Mouse (Mus musculus): ENCODE measurements at regions not wholly inside any gene's neighbourhood (a gene's known extent, or its start where the extent isn't known, plus 50 kb on each side); places are given as distances from the start of the nearest gene placed in this dataset.

DNA sequence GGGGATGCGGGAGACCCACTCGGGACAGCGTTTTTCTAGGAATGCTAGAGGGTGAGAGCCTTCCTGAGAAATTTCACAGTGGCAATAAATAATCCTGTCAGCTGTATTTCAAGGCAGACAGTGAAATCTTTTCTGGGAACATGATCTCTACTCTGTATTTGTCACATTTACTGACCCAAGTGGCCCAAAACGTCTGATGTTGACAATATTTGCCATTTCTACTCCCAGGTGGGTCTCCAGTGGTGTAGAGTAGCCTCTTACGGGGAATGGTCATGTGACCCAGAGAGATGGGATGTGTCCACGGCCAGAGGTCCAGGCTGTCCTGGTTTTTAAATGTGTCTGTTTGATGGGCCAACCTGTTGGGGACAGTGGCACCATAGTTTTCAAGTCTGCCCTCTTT is 183.5 kb downstream of the Pten start:
- no peak for DNase-seq

DNA sequence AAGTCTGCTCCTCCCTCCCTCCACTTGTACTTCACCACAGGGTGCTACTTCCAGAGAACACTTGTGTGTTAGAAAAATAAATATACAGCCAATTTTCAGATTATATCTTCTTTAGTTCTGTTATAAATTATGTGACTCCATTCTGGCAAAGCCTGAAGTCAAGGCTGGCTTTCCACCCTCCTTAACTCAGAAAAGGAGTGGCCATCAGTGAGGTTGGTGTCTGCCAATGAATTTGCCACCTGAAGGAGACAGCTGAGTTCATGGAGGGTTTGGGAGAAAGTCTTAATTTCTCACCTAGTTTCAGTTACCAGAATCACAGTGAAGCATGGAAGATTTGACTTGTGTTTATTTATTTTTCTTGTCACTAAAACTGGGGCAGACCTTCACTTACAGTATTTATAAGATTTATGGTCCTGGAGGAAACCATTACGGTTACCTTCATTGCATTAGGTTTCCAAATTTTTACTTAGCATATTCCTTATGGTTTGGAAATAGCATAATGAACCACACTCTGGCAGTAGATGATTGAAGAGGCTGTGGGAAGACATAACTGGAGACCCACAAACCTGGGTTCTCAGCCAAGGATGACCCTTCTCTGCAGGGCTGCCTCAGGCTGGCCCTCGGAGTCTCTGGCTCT is 186.4 kb downstream of the Pten start:
- no peak for DNase-seq

DNA sequence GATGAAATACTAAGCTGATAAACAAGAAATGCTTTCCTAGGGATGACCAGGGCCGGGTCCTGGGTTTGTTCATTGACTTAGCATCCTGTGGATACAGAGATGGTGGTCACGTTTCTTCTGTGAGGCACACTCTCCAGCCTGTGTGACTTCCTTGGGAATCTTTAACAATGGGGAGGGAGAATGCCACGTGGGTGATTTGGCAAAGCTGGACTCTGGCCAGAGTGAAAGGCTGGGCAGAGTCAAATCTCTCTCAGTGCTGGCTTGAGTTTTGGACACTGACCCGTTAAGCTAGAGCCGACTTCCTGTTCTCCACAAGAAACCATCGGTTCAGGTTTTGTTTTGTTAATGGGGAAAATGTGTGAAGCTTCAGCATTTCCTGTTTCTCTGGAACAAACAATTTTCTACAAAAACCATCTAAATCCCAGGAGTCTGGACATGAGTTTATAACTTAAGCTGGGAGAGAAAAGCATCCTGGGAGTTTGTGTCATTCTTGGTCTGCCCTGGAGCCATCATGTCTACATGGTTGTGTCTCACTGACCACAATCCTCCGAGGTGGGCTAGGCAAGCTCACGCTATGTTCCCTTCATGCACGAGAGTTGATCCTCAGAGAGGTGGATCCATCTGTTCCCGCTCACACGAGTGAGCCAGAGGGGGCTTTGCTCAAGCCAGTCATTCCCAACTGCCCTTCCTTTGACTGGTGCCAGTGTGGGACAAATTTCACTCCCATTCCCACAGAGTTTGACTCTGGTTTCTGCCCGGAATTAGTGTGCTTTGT is 190.0 kb downstream of the Pten start:
- DNase-seq, result no peak

DNA sequence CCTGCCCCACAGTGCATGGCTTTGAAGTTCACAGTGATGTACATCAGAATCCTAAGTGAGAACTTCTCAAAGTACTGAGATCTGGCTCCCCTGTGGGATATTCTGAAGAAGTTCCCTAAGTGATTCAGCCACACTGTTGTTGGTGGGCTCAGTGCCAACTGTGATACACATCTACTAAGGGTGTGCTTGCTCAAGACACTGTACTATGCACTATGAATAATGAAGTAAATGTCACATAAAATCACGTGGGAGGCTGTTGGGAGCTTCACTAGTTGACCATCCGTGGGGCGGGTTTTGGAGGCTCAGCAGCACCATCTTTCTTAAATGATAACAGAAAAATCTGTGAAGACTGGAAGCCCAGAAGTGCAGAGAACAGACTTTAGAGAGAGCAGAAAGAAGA is 193.0 kb downstream of the Pten start:
- DNase-seq, result no peak

DNA sequence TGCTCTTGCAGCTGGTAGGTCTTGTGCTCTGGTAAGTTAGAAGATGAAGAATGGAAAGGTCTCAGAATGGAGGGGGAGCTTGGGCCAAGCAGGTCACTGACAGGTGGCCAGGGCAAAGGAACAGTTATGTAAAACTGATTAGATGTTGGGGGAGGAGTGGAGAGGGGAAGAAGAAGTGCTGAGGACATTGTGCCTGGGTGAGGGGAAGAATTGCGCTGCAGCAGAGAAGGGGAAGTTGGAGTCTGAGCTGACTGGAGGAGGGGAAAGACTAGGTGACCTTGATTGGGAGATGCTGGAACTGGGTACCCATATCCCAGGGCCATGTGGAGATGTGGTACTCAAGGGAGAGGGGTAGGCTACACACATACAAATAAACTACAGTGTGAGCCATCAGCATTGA is 193.5 kb downstream of the Pten start:
- no peak for DNase-seq

DNA sequence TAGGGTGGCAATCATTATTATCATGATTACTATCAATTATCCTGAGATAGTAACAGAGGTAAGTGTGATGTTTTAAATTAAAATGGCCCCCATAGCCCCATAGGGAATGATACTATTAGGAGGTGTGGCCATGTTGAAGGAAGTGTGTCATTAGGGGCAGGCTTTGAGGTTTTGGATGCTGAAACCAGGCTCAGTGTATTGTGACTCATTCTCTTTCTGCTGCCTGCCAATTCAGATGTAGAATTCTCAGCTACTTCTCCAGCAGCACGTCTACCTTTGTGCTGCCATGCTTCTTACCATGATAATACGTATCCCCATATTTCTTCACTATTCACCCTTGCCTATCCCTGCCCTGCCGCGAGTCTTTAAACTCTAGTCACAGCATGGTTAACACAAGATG is 195.1 kb downstream of the Pten start:
- DNase-seq, result no peak

DNA sequence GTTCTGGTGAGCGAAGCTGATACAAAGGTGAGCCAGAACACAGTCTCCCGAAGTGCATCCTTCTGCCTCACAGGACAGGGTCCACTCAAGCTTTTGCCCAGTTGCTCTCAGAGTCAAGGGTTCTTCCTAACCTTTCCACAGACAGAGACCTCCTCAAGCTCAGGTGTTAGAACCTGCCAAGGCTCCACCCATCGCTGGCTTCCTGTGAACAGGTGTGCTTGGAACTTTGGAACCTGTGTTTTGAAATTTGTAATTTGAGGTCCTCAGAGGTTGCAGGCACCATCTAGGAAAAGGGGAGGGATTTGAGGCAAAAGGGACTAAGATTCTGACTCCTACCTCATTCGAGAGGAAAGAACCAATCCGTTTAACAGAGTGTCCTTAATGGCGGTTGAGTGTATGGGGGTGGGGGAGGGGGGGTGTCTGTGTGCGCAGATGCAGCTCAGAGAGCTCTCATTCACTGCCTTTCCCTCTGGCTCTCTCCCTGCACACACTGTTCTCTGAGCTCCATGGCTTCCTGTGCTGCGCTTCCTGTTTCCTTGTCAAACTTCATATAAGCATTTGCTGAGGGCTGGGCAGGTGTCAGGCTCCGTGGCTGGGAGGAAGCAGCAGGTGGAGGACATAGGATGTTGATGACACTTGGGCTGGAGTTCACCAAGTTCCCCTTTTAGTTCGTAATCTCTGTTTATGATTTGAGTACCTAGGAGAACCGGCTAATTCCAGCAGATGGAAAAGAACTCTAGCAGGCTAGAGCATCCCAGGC is 195.8 kb downstream of the Pten start:
- no peak for DNase-seq

DNA sequence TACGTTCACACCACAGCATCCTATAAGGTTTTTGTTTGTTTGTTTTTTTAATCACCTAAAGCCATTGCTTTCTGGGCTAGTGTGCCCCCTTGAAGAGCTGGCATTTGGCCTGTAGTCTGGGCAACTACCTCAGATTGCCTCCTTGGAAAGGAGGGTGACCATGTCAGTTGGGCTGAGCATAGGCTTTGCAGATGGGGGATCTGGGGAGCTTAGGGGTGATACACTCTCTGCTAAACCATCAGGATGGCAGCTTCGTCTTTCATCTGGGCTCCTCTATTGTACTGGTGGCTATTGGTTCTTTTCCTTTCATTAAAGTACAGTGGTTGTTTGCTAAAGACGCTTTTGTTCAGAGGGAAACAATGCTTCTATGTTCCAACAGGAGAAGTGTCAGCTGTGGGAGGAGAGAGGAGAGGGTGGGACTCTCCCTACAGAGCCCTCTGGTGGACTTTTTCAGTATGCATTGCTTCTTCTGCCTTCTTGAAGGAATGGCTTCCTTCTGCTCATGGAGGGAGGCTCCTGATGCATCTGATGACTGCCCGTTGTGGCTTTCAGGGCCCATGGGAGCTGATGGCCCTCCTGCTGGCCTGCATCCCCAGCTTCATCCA is 196.8 kb downstream of the Pten start:
- peak; percentile 24 to 49 for DNase-seq

DNA sequence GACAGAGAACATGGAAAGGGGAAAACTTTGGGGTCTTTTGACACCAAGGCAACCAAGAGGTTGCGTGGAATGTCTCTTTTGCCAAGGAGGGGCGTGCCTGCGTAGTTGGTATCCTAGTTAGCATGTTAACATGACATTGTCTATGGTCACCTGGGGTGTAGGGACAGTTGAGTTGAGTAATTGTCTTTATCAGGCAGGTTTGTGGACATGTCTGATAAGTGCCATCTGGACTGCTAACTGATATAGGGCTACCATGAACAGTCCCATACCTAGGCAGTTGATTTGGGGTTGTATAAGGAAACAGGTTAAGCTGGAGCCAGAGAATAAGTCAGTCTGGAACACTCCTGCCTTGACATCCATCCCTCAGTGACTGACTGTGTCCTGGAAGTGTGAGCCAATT is 197.6 kb downstream of the Pten start:
- DNase-seq, result no peak

DNA sequence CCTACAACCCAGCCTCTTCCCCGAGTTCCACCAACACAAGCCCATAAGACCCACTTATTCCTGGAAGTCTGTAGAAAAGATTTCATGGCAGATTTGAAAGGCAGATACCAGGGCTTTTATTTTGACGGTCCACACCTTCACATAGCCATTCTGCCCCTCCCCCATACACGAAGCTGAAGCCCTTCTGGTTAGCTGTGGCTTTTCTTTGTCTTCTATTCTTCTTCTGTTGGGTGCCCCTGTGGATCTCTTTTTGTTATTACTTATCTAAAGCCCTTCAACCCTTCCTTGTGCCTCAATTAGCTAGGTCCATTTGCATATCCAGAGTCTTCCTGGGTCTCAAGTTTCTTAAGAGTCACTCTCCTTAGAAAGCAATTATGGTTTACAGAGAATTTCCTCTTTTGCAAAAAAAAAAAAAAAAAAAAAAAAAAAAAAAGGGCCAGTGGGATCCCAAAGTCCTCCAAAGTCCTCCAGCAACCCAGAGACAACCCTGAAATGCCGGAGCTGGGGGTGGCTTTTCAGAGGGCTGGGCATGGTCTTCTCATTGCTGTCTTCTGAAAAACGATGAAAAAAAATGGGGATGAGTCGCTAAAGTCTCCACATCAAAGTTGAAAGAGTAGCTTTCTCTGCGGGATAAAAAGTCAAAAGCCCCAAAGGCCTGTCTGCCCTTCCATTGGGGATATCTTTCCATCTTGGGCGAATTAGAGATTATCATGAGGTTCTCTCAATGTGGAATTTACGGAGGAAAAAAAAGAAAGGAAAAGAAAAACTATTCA is 199.0 kb downstream of the Pten start:
- DNase-seq, result no peak

DNA sequence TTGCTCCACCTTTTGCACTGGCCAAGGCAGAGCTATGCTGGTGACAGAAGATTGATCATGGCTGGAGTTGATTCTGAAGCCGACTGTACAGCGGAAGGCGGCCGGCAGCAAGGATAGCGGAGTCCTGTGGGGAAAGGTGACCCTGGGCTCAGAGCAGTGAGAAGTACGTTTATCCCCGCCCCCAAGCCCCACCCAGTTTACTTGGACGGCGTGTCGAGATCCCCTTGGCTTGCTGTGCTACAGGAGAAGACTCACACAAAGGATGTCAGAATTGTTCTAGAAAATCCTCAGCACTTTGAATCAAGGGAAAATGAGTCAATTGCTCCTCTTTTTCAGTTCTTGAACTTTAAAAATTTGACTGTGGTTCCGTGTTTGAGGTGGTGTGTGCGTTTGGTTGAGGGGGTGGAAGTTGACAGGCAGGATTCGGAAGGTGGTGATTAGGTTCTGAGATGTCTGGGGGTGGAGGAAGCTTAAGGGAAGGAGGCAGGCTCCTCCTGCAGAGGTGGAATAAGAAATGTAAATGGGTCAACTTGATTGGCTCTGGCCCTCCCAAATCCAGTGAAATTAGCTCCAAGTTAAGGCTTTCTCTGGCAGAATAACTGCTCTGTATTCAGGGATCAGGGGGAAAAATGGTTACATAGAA is 199.7 kb downstream of the Pten start:
- DNase-seq, result no peak

DNA sequence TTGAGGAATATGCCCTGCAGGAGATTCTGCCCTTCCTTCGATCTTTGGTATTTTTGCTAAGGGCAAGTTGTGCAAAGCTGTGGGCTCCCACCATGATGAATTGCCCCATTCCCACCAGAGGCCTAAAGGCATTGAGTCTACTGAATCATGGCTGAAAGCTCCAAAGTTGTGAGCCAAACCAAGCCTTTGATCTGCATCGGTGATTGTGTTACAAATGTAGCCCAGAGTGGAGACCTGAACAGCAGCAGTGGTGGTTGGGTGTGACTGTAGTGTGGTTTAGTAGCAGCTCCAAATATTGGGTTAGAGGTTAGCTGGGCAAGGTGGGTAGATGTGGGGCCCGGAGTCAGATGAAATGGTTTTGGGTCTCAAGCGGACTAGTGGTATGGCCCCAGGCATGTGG is 201.0 kb downstream of the Pten start:
- DNase-seq, result no peak

DNA sequence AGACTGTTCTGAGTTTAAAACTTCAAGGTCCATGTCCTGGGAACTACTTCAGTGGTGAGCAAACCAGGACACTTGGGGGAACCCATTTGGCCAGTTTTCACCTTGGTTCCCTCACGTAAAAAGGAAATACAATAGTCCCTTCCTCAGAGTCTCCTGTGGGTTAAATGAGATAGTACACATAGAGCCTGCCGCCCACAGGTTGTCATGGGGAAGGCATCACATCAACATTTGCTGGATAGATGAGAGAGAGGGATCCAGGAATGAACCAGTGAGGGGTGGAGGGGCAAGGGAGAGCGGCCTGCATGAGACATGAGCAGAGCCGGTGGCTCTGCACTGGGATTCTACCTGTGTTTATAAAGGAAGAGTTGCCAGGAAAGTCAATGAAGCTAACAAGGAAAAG is 201.5 kb downstream of the Pten start:
- DNase-seq, result no peak

DNA sequence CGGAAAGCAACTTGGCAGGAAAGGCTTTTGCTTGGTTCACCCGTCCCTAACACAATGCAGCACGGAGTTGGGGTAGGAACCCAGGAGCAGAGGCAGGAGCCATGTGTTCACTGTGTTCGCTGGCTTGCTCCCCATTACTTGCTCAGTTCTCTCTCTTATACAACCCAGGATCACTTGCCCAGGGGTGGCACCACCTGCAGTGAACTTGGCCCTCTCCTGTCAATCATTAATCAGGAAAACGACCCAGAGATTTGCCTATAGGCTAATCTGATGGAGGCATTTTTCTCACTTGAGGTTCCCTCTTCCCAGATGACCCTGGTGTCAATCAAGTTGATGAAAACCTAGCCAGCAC is 202.5 kb downstream of the Pten start:
- no peak for DNase-seq

DNA sequence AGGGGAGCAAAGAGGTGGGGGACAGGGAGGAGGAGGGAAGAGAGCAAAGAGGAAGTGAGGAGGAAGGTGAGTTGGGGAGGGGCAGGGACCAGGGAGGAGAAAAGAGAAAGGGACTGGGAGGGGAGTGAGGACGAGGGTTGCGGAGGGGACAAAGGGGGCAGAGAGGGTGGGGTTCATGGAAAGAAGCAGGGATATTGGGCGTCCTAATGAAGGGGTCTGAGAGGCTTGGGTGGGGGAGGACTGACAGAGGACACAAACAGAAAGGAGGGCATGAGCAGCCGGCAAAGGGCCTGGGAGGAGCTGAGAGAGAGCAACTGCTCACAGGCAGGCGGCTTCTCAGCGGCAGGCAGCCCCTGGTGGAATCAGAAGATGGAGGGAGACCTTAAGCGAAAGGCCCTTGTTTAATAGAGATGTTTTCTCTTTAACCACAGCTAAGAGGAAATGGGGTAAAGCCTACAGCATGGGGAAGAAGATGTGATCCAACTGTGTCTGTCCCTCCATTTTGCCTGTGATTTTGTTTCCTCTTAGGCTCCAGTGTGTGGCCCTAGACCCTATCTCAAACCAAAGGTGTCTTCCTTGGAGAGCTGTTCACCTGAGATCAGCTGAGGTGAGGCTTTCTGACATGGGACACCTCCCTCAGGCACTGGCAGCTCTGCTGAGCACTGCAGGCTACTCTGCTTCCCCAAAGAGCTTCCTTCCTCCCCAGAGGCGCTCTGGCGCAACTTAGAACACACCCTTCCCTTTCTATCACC is 203.1 kb downstream of the Pten start:
- no peak for DNase-seq

DNA sequence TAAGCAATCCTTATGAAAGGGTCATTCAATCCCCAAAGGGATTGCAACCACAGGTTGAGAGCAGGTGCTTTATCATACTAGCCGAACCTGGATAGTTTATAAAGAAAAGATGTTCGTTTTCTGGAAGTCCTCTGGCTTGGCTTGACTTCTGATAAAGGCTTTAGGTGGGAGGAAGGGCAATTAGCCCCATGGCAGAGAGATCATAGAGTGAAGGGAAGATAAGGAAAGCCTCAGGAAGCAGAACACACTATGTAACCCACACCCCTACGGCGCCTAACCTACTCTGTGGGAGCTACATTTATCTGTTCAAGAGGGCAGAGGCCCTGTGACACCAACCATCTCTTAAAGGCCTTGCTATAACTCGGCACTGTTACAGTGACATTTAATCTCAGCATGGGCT is 204.2 kb downstream of the Pten start:
- DNase-seq, result no peak

DNA sequence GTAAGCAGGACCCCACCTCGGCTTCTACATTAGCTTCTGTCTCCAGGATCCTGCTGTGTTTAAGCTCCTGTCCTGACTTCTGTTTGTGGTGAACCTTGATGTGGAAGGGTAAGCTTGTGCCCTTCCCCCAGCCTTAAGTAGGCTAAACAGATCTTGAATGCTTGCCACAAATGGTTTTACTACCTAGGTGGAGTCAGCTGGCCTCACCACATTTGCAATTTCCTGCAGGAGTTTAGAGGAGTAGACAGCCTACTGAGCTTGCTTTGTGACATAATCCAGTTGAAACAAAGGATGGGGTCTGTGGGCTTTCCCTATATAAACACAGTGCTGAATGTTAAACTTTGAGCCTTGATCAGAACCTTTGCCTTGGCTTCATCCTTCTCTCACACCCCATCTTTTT is 206.7 kb downstream of the Pten start:
- DNase-seq, result no peak

DNA sequence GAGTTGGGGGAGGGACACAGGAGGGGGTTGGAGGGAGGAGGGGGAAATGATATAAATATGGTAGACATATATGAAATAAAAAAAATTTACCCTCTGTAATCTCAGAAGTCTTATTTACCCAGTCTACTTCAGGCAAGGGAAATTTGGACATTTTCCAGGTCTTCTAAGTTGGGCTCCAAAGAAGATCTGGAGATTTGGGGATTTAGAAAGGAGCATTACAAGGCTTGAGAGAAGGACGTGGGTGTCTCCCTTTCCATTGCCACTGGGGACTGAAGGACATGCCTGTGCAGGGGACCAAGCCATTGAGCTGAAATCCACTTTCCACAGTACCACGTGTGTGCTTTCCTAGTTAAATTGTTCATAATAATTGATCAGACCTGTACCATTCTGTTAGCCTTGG is 208.2 kb downstream of the Pten start:
- no peak for DNase-seq

DNA sequence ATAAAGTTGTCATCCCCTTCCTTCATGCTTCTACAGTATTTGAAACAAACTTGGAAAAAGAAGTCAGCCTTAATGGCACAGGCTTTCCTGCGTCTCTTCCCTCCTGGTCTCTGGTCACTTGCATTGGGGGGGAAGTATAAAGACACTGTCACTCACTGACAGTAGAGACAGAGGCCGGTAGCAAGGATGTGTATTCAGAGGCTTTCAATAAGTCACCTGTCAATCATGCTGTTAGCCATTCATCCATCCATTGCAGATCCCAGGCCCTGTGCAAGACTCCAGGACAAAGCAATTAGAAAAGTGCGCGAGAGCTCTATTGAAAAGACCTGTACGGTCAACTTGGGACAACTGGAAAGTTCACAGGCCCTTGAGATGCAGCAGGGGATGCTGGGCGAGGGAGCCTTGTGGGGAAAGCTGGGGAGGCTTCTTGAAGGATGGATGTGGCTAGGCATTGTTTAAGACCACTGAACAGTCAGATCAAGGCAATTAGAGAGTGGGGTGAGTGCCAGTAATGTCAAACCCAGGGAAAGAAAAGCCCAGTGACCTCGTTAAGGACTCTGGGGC is 212.0 kb downstream of the Pten start:
- no peak for DNase-seq

DNA sequence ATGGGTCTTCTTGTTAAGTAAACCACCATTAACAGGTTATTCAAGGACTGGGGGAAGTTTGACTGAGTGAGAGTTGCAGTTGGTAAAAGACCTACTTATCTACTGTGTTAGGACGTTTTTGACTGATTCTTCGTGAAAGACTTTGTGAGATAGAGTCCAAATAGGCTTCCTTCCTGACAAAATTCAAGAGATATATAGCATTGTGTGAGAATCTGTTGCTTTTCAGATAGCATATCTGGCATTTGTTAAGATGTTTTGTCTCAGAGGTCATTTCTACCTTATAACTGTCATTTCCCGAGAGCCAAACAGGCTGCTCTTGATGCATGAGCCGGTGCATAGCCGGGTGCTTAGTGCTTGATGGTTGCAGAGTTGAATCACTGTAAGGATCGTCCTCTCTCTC is 214.8 kb downstream of the Pten start:
- DNase-seq, result no peak

DNA sequence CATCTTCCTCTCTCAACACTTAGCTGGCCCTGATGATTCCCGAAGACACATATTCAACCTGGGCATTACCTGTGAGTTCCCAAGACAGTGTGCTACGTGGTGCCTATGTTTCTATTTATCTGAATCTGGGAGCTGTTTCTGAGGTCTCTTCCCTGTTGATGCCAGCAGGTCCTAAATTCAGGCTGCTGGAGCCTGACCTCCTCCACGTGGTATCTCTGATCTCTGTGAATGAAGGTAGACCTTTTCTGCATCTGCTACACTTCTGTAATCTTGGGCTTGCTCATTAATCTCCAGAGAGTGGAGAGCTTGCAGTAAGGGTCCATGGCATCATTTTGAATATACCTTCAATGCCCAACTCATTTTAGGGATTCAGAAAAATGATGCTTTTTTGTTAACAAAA is 215.8 kb downstream of the Pten start:
- DNase-seq, result no peak
